Mouse (Mus musculus) lung, postnatal 0 days (tissue): ENCODE measurements at regions not wholly inside any gene's neighbourhood (a gene's known extent, or its start where the extent isn't known, plus 50 kb on each side); places are given as distances from the start of the nearest gene placed in this dataset.

Experiments used
- CTCF ChIP-seq: IDR thresholded peaks from 2 replicates; pipeline ENCODE4 v1.5.1; 2016; ENCODE audit warnings: antibody characterized with exemption, mild to moderate bottlenecking
- EP300 ChIP-seq: IDR thresholded peaks from 2 replicates; pipeline ENCODE4 v1.6.1; 2016; ENCODE audit warnings: antibody characterized with exemption, mild to moderate bottlenecking, control low read depth

DNA sequence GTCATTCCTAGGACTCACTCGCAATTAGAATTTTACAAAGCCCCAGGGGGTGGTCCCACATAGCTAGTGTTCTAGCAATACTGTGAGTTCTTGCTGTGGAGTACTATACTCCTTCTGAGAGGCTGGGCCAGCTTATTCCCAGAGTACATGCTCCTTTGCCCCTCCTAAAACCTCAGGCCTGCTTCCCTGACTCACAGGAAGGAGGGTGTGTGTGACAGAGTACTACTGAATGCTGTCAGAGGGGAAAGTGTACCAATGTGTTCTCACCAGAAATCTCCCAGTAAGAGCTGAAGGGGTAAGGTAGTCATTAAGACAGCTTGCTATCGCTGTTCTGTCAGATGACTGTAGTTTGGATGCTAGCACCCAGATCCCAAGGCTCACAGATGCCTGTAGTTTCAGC is 280.7 kb downstream of the Hlx start:
- TF ChIP-seq CTCF (no peak), EP300 (no peak)
